Mouse (Mus musculus) brain, embryonic 14.5 days (tissue): ENCODE measurements at regions not wholly inside any gene's neighbourhood (a gene's known extent, or its start where the extent isn't known, plus 50 kb on each side); places are given as distances from the start of the nearest gene placed in this dataset.

Experiments used
- DNase-seq: peaks from one replicate; pipeline ENCODE4 v3.0.0-alpha.2; 2011; ENCODE audit warnings: low read depth
- CTCF ChIP-seq: fragments of 200-500 bp; IDR thresholded peaks from 2 replicates; pipeline ENCODE4 v1.5.1; 2012; ENCODE audit warnings: inconsistent platforms, mild to moderate bottlenecking, moderate library complexity, borderline replicate concordance; ENCODE audit not compliant: insufficient read depth, insufficient read length; ENCODE audit errors: extremely low read depth
- POLR2A ChIP-seq: fragments of 200-500 bp; IDR thresholded peaks from 2 replicates; pipeline ENCODE4 v1.6.1; 2012; ENCODE audit warnings: mild to moderate bottlenecking, inconsistent platforms, borderline replicate concordance; ENCODE audit not compliant: poor library complexity, insufficient read depth, insufficient read length, severe bottlenecking; ENCODE audit errors: extremely low read depth

DNA sequence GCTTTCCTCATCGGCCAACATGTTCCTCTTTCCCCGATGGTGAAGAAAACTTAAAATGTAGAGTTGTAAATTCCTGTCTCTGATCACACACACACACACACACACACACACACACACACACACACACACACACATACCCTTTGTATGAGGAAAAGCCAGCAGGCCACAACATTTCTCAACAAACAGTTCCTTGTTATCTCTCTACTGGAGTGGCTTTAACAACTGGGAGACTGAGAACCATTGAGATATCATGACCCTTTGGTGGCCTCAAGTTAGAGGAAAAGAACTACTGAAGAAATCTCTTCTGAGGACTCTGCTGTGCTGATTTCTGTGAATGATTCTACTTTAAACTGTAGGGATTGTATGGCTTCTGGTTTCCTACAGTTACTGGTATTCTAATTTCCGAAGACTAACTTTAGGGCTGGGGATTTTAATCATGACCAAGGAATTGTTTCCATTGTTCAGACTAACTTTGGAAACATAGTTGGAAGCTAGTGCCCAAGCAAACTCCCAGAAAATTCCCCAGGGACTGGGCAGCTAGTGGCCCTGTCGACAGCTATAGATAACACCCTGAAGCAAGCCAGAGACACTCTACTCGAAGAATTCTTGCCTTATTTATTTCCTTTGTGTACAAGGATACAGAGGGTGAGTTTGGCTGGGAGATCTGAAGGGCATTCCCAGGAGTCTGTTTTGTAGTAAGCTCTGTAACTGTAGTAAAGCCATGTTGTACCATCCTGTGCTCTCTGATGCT, 516.0 kb downstream of the 1700129C05Rik start:
- no peak for DNase-seq
- no peak for TF ChIP-seq POLR2A
- TF ChIP-seq CTCF, result no peak

DNA sequence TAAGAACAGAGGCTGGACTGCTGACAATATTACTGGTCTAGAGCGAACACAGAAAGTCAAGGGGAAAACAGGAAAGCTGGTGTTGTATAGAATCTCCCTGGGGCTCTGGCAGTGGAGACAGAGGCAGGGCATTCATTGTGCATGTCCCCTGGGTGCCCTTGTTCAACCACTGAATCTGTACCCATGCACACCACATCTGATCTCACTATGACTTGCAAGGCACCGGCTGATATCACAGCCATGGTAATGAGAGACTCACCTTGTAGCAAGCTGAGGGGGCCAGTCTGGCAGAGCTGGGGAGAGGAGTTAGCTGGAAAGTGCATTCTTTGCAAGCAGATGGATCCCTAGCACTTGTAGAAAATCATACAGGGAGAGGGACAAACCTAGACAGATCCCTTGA, 522.5 kb downstream of the 1700129C05Rik start:
- DNase-seq, result no peak
- TF ChIP-seq POLR2A (no peak), CTCF (no peak)

DNA sequence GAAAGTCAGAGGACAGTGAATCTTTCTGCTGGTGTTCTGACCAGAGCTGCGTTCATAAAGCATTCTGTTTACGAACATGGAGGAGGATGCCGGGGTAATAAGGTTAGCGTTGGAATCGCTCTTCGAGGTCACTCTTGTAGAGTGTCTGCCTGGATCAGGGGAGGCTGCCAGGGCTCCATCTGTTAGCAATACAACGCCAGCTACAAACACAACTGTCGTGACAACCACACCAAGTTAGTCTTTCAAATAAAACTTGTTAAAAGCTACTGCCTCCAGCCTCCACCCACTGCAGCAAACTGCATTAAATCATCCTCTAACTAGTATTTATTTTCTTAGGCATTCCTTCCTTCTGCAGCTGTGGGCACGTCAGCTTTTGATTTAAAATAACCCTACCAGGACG, 525.0 kb downstream of the 1700129C05Rik start:
- DNase-seq, result peak; percentile 17
- no peak for TF ChIP-seq POLR2A
- no peak for TF ChIP-seq CTCF

DNA sequence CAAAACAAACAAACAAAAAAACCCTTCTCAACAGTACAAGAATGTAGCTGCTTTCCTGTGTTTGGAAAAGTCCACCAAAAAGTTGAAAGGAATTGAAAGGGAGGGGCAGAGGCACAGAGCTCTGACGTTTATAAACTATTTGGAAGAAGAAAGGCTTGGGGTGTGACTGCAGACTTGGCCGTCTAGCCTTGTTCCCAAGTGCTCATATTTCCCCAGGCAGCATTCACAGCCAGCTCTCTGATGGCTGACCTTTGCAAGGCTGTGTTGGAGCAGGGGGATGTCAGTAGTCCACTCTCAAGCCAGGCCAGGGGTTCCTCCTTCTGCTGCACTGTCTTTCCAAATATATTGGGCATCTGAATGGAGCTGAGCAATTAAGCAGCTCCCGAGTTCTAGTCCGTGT, 534.5 kb downstream of the 1700129C05Rik start:
- TF ChIP-seq POLR2A (no peak), CTCF (no peak)
- no peak for DNase-seq

DNA sequence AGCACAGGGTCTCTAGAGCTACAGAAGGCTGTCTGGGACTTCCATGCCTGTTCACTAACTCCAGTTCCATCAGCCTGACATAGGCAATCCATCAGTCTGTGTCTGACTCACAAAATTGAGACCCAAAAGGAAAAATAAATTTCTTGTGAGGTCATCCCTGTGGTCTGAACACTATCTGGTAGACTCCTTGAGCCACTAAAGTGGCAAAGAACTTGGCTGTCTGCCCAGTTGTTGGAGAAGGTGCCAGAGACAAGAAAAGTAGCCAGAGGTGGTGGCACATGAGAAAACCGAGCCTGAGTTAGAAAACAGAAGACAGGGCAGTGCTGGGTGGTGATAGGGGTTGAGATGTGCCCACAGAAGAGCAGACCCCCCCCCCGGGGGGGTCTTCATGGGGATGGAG, 535.0 kb downstream of the 1700129C05Rik start:
- DNase-seq, result no peak
- TF ChIP-seq CTCF, result no peak
- TF ChIP-seq POLR2A, result no peak

DNA sequence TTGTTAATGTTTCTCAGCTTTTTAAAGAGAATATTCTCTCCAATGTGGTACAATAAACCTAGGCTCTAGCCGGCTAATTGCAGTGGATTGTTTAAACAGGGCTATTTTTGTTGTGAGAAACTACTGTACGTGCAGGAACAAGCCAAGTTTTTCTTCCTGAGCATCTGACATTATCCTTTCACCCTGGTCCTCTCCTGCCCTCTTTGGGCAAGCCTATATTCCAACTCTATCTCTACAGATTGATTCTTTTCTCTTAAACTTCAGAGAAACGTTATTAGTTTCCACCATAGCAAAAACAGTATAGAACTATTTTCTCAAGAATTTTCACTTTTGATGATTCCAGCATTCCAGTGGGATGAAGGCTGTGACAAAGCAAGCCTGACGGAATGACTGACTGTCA, 535.2 kb downstream of the Fgf9 start:
- TF ChIP-seq CTCF (no peak), POLR2A (no peak)
- DNase-seq, result no peak

DNA sequence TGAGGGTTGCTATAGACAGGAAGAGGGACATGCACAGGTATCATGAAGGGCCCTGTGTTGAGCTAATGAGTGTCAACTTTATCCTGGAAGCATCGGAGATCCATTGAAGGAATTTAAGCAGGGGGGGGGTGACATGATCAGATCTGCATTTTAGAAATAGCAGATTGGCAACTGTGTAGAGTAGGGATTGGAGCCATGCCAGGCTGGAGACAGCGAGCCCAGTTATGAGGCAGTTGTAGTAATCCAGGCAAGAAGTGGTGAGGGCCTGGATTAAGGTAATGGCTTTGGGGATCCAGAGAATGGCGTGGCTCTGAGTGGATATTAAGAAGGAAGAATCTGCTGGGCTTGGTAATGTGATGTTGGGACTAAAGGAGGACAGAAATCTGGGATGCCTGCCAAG, 528.5 kb downstream of the Fgf9 start:
- TF ChIP-seq POLR2A (no peak), CTCF (no peak)
- peak; percentile 27 for DNase-seq

DNA sequence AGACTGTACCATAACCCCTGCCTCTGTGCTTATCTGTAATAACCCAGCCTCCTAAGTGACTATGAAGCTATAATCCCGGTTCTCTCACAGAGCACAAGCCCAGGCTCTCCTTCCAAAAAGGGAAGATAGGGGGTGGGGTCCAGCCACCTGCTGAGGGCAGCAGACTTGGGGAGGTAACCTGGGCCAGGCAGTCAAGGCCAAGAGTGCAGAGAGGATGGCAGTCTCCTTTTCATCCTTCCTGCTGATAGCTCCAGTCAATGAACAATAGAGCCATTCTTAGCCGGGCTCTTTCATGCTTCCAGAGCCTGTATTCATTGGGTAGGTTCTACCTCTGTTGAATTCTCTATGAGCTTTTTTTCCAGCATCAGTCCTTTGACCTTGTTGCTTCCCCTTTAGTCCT, 527.5 kb downstream of the Fgf9 start:
- no peak for TF ChIP-seq POLR2A
- no peak for TF ChIP-seq CTCF
- no peak for DNase-seq

DNA sequence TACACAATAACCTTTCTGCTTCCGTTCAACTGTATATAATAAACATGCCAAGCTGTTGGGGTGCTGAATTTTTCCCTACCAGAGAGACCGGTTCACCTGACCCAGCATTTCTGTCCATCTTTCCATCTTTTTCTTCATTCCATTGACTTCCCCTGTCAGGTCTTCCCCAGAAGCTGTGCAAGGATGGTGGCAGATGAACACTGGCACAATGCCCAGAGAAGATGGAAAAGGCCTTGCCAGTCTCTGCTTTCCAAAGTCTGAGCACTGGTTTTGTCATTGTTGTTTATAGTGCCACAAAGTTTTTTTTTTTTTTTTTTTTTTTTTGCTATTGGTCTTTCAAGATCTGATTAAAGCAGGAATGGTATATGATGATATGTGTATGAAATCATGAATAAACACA, 526.6 kb downstream of the Fgf9 start:
- no peak for TF ChIP-seq POLR2A
- TF ChIP-seq CTCF, result no peak
- DNase-seq, result peak; percentile 24

DNA sequence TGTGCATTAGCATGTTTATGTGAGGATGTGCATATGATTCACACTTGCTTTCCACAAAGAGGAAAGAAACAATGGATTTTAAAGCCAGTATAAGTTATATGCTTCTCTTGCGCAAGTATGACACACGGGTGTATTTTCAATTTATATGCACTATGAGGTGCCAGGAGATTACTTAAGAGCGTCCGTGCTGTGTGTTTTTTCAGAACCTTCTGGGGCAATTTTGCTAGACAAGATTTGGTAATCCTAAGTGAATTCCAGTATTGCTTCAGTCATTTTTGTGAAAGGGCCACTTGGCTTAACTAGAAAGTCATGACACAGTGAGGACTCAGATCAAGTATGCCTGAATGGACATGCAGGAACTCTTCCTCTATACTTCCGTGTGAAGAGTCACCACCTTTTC, 511.5 kb downstream of the Fgf9 start:
- TF ChIP-seq POLR2A, result no peak
- no peak for TF ChIP-seq CTCF

DNA sequence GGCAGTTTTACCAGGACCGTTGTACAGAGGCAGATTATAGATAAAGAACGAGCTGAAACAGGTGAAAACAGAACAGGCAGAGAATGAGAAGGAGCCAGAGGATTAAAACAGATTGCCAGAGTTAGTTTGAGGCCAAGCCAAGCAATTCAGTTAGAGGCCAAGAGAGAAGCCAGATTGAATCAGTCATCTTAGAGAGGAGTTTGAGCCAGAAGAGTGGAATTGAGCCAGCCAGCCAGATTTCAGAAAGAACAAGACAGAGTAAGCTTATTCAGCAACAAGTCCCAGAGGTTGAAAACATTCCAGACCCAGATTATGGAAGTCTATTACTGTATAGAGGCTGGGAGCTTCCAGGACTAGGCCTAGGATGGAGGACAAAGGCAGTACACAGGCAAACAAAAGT, 499.7 kb downstream of the Fgf9 start:
- peak; percentile 34 for DNase-seq
- TF ChIP-seq POLR2A, result no peak
- no peak for TF ChIP-seq CTCF

More for the DNA sequence above, 511.5 kb downstream of the Fgf9 start:
- no peak for DNase-seq

DNA sequence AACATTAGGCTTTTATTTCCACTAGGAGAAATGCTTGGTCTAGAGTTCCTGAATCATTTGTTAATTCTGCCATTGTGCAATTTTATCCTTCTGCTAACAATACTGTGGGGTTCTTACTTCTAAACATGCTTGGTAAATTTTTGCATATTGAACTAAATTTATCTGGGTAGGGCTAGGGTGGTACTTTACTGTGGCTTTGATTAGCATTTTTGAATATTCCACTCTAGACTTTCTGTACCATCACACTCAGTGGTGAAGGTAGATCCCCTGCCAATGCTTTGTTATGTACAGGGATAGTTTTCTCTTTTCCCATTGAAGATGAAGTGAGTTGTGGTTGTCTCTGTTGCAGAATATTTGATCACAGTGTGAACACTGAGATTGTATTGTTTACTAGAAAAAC, 497.1 kb downstream of the Fgf9 start:
- no peak for DNase-seq
- TF ChIP-seq POLR2A (no peak), CTCF (no peak)

DNA sequence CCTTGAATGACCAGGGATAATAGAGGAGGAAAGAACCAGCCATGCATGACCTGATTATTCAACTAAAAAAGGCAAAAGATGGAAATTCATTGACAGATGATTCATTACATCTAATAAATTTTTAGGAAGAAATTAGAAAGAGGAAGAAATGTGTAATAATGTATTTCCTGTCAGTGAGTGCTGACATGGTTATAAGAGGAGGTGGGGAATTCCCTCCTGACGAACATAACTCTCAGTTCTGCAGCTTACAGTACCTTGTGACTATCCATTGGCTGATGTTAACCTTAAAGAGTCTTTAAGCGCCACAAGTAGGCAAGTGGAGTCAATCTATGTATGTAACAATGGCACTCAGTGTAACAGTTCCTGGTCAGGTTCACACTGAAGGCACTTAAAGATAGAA, 492.7 kb downstream of the Fgf9 start:
- DNase-seq, result no peak
- TF ChIP-seq CTCF, result no peak
- TF ChIP-seq POLR2A, result no peak

DNA sequence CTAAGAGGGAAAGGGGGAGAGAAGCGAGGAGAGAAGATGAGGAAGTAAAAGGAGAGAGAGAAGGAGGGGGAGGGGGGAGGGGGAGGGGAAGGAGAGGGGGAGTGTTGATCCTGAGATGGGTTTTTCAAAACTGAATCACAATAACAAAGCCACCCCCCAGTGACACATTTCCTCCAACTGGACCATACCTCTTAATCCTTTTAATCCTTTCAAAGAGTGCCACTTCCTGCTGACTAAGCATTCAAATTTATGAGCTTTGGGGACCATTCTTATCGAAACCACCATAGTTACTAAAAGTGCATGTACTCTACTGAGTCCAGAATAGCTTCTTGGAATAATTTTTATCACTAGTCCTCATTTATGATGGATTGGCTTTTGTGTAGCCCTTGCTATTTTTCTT, 480.4 kb downstream of the Fgf9 start:
- no peak for TF ChIP-seq POLR2A
- TF ChIP-seq CTCF, result no peak
- DNase-seq, result no peak
